In genomic region chr8:75018274-75018972, GRCm38 (mm10) we compare ENCODE assay signal across 13 mouse cellular contexts. TPM values are rescaled to one million over a fixed set of nuclear protein-coding genes. Genes with fewer than 3 reads are reported as not detected.
DNase-seq lines count a peak whose midpoint lies in the region; ATAC-seq and TF ChIP-seq lines count a peak whose summit lies in the region.
"Had no signal": no experiment of that assay in that cellular context is flagged by ENCODE, and none has a peak within 500 bp of the region (broad histone marks: within the 10 kb centered on the region; RNA-seq: fewer than 3 reads in every experiment).

No protein-coding gene starts in this region.

- TF ChIP-seq CTCF in embryonic fibroblast, embryonic 13.5 days (IDR thresholded peaks at IDR 0.05; ENCODE audit: borderline replicate concordance, insufficient read depth, low read length), result no peak

- peak; percentile 57 for ATAC-seq in liver, embryonic 12.5 days
- no peak for ATAC-seq in liver, embryonic 13.5 days (ENCODE audit: low read depth)
- no peak for ATAC-seq in forebrain, embryonic 15.5 days (replicated peaks)
- no peak for ATAC-seq in midbrain, embryonic 13.5 days

- H3K27me3 ChIP-seq in liver, embryonic 12.5 days (replicated peaks), result no peaks in the 10 kb centered on the region
- no peaks in the 10 kb centered on the region for H3K27me3 ChIP-seq in liver, embryonic 13.5 days
- H3K27me3 ChIP-seq in forebrain, embryonic 15.5 days, result no peaks in the 10 kb centered on the region
- H3K27me3 ChIP-seq in midbrain, embryonic 13.5 days, result no peaks in the 10 kb centered on the region
- H3K27me3 ChIP-seq: hindbrain, embryonic 15.5 days; neural tube, embryonic 12.5 days had no signal

- H3K9me3 ChIP-seq in liver, embryonic 12.5 days (replicated peaks), result no peaks in the 10 kb centered on the region
- no peaks in the 10 kb centered on the region for H3K9me3 ChIP-seq in liver, embryonic 13.5 days (replicated peaks)
- H3K9me3 ChIP-seq in forebrain, embryonic 15.5 days, result no peaks in the 10 kb centered on the region
- no peaks in the 10 kb centered on the region for H3K9me3 ChIP-seq in midbrain, embryonic 13.5 days
- H3K9me3 ChIP-seq: hindbrain, embryonic 15.5 days; neural tube, embryonic 12.5 days had no signal

- peaks cover 47% of the 10 kb centered on the region for H3K4me1 ChIP-seq in liver, embryonic 12.5 days
- H3K4me1 ChIP-seq in embryonic fibroblast, embryonic 13.5 days (ENCODE audit: control insufficient read depth, insufficient read depth, low read length), result peaks cover 5% of the 10 kb centered on the region
- H3K4me1 ChIP-seq in liver, embryonic 13.5 days (replicated peaks), result peaks cover 47% of the 10 kb centered on the region
- H3K4me1 ChIP-seq in forebrain, embryonic 15.5 days, result no peaks in the 10 kb centered on the region
- H3K4me1 ChIP-seq in midbrain, embryonic 13.5 days (replicated peaks), result no peaks in the 10 kb centered on the region
- H3K4me1 ChIP-seq: hindbrain, embryonic 15.5 days; neural tube, embryonic 12.5 days had no signal

- peak overlapping the region; percentile 19; the same call in 1 of the 2 replicates for H3K4me2 ChIP-seq in liver, embryonic 12.5 days
- H3K4me2 ChIP-seq in liver, embryonic 13.5 days, result no peak overlapping the region
- no peak overlapping the region for H3K4me2 ChIP-seq in forebrain, embryonic 15.5 days (replicated peaks)
- no peak overlapping the region for H3K4me2 ChIP-seq in midbrain, embryonic 13.5 days (replicated peaks)
- H3K4me2 ChIP-seq: hindbrain, embryonic 15.5 days; neural tube, embryonic 12.5 days had no signal

- no peak overlapping the region for H3K9ac ChIP-seq in liver, embryonic 12.5 days
- H3K9ac ChIP-seq in liver, embryonic 13.5 days, result 0 out of 2 replicates have a peak overlapping the region, but pooled peaks have one; percentile 15
- no peak overlapping the region for H3K9ac ChIP-seq in forebrain, embryonic 15.5 days (replicated peaks)
- H3K9ac ChIP-seq in midbrain, embryonic 13.5 days (replicated peaks), result no peak overlapping the region
- H3K9ac ChIP-seq: hindbrain, embryonic 15.5 days; neural tube, embryonic 12.5 days had no signal

- H3K36me3 ChIP-seq in liver, embryonic 12.5 days, result peaks cover 58% of the 10 kb centered on the region
- H3K36me3 ChIP-seq in liver, embryonic 13.5 days, result peaks cover 42% of the 10 kb centered on the region
- H3K36me3 ChIP-seq in forebrain, embryonic 15.5 days, result peaks cover 24% of the 10 kb centered on the region
- peaks cover 30% of the 10 kb centered on the region for H3K36me3 ChIP-seq in midbrain, embryonic 13.5 days

- H3K27ac ChIP-seq in liver, embryonic 12.5 days, result no peak overlapping the region
- peak overlapping the region; percentile 56 for H3K27ac ChIP-seq in embryonic fibroblast, embryonic 13.5 days (ENCODE audit: insufficient read depth, low read length)
- H3K27ac ChIP-seq in liver, embryonic 13.5 days, result no peak overlapping the region
- no peak overlapping the region for H3K27ac ChIP-seq in forebrain, embryonic 15.5 days (replicated peaks)
- H3K27ac ChIP-seq in midbrain, embryonic 13.5 days, result no peak overlapping the region
- H3K27ac ChIP-seq: hindbrain, embryonic 15.5 days; neural tube, embryonic 12.5 days had no signal

- 56% methylated on average over 5 of the region's 5 CpGs for WGBS in liver, embryonic 12.5 days (ENCODE audit: insufficient replicate concordance)
- 56% methylated on average over 5 of the region's 5 CpGs for WGBS in liver, embryonic 13.5 days (ENCODE audit: insufficient replicate concordance)
- 43% methylated on average over 5 of the region's 5 CpGs for WGBS in forebrain, embryonic 15.5 days
- 37% methylated on average over 5 of the region's 5 CpGs for whole genome bisulfite sequencing in midbrain, embryonic 13.5 days

- no peak for DNase-seq in liver
- peak; percentile 57 for DNase-seq in Muller cell, postnatal 12 days (ENCODE audit: inconsistent ontology term)
- DNase-seq in liver, embryonic 13.5 days, result no peak
- DNase-seq in cerebellum, postnatal 14 days, result no peak
- DNase-seq: cerebellum, adult 9-11 months; gastrocnemius, postnatal 36 days; right cerebral cortex, postnatal 14 days had no signal

- TF ChIP-seq POLR2A in embryonic fibroblast, embryonic 13.5 days (IDR thresholded peaks at IDR 0.05; ENCODE audit: low read depth, low read length), result no peak

- H3K4me3 ChIP-seq in liver, embryonic 12.5 days, result no peak overlapping the region
- H3K4me3 ChIP-seq in embryonic fibroblast, embryonic 13.5 days (ENCODE audit: insufficient read depth, low read length), result no peak overlapping the region
- H3K4me3 ChIP-seq in liver, embryonic 13.5 days (replicated peaks), result no peak overlapping the region
- H3K4me3 ChIP-seq in forebrain, embryonic 15.5 days, result no peak overlapping the region
- H3K4me3 ChIP-seq in midbrain, embryonic 13.5 days (replicated peaks), result no peak overlapping the region
- H3K4me3 ChIP-seq: hindbrain, embryonic 15.5 days; neural tube, embryonic 12.5 days had no signal

RNA-seq across cellular contexts. Expression of gene Tom1, which starts 15.1 kb away (rescaled TPM):
- polyA plus RNA-seq in liver, embryonic 12.5 days (2016; fragmentation: Nextera tagmentation; extraction: Ambion mirVana), result 14.6 and 16.1 TPM in 2 replicates
- polyA plus RNA-seq in embryonic fibroblast, embryonic 13.5 days (2011; ENCODE audit: insufficient read length, low read depth, missing spikeins), result 21.4 and 25.4 TPM in 2 replicates
- polyA plus RNA-seq in liver, embryonic 13.5 days (2015; fragmentation: Nextera tagmentation; extraction: Ambion mirVana), result 12.1 and 13.2 TPM in 2 replicates
- 14.4 and 20.7 TPM in 2 replicates for polyA plus RNA-seq in forebrain, embryonic 15.5 days (2015; fragmentation: Nextera tagmentation; extraction: Ambion mirVana)
- polyA plus RNA-seq in midbrain, embryonic 13.5 days (2015; fragmentation: Nextera tagmentation; extraction: Ambion mirVana), result 21.0 and 22.7 TPM in 2 replicates

RNA-seq across cellular contexts. Expression of gene Hmgxb4, which starts 25.3 kb away (rescaled TPM):
- 17.6 and 18.3 TPM in 2 replicates for polyA plus RNA-seq in liver, embryonic 12.5 days (2016; fragmentation: Nextera tagmentation; extraction: Ambion mirVana)
- polyA plus RNA-seq in embryonic fibroblast, embryonic 13.5 days (2011; ENCODE audit: insufficient read length, low read depth, missing spikeins), result 31.1 and 46.7 TPM in 2 replicates
- 13.6 and 13.8 TPM in 2 replicates for polyA plus RNA-seq in liver, embryonic 13.5 days (2015; fragmentation: Nextera tagmentation; extraction: Ambion mirVana)
- 46.2 and 49.1 TPM in 2 replicates for polyA plus RNA-seq in forebrain, embryonic 15.5 days (2015; fragmentation: Nextera tagmentation; extraction: Ambion mirVana)
- 43.0 and 51.0 TPM in 2 replicates for polyA plus RNA-seq in midbrain, embryonic 13.5 days (2015; fragmentation: Nextera tagmentation; extraction: Ambion mirVana)
